Mouse (Mus musculus) erythroblast, embryonic 14.5 days (primary cell): ENCODE measurements around the gene Tmem132c.

Source experiments
- GATA1 ChIP-seq: IDR thresholded peaks from 2 replicates; pipeline ENCODE4 v1.6.1; 2012; ENCODE audit warnings: low read length, inconsistent platforms, mixed read lengths
- TAL1 ChIP-seq: IDR thresholded peaks from 3 replicates; pipeline ENCODE4 v1.6.1; 2012; ENCODE audit warnings: low read length, inconsistent platforms, mixed read lengths

GRCm38 (mm10) chr5:127347053-127347748, 105.6 kb downstream of the Tmem132c start:
- no peak for TF ChIP-seq TAL1
- TF ChIP-seq GATA1, result no peak
